Mouse (Mus musculus) erythroblast, embryonic 14.5 days (primary cell): ENCODE data around the gene Gm13289.
"Not testable (repeated sequence)": the region's sequence is repeated elsewhere in the genome, so short reads cannot be mapped to it uniquely, and the experiment has no call there.

ENCODE experiments used
- GATA1 ChIP-seq: IDR thresholded peaks from 2 replicates; pipeline ENCODE4 v1.6.1; 2012; ENCODE audit warnings: low read length, inconsistent platforms, mixed read lengths
- TAL1 ChIP-seq: IDR thresholded peaks from 3 replicates; pipeline ENCODE4 v1.6.1; 2012; ENCODE audit warnings: low read length, inconsistent platforms, mixed read lengths

DNA sequence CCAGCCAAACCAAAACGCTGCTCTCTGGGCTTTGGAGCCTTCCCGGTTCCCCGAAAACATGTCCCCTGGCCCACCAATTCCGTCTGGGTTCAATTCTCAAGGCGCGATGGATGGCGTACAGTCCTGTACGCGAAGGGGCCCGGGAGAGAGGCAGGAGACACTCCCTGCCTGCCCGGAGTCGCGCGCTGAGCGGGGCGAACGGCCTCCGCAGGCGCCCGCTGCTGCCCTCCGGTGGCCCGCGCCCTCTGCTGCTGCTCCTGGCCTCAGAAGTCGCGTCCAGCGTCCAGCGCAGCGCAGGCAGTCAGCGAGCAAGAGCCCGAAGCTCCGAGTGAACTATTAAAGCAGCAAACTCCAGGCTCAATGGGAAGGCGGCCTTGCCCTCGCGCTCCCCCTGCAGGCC lies 29.0 kb downstream of the Gm13289 start:
- TF ChIP-seq GATA1, TAL1: not testable (repeated sequence)
